Mouse (Mus musculus) ES-CJ7 (cell line): ENCODE measurements around the gene Mc3r.

Source experiments
- DNase-seq: peaks from one replicate; pipeline ENCODE4 v3.0.0; 2011; ENCODE audit warnings: low read depth, low spot score

The Mc3r gene

DNA sequence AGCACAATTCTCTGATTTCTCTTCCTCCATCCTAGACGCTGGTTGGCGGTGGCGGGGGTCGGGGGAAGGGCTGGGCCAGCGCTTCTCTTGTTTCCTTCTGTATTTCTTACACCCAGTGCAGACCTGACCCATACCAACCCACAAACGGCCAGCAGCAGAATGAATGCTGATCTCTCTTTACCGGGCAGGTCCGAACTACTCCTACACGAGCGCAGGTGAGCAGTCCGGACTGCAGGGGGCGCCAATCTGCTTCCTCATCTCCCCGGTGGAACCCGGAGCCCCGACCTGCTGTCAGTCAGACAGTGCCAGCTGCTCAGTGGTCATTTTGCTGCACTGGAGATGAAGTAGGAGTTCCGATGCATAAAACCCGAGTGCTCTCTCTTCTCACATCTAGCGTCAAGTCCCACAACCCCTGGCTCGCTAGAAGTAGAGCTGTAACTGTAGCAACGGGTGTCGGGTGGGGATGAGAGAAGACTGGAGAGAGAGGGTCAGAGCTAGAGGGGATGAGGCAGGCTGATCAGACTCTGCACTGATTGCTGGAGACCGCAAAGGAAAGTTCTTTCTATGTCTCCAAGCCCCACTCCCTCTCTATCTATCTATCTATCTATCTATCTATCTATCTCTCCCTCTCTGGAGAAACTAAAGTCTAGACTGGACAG lies at the start of gene Mc3r:
Gene Mc3r, plus strand, starts transcription at position 387 of the 659 bp plus-strand sequence.
- DNase-seq, result peak; percentile 70

DNA sequence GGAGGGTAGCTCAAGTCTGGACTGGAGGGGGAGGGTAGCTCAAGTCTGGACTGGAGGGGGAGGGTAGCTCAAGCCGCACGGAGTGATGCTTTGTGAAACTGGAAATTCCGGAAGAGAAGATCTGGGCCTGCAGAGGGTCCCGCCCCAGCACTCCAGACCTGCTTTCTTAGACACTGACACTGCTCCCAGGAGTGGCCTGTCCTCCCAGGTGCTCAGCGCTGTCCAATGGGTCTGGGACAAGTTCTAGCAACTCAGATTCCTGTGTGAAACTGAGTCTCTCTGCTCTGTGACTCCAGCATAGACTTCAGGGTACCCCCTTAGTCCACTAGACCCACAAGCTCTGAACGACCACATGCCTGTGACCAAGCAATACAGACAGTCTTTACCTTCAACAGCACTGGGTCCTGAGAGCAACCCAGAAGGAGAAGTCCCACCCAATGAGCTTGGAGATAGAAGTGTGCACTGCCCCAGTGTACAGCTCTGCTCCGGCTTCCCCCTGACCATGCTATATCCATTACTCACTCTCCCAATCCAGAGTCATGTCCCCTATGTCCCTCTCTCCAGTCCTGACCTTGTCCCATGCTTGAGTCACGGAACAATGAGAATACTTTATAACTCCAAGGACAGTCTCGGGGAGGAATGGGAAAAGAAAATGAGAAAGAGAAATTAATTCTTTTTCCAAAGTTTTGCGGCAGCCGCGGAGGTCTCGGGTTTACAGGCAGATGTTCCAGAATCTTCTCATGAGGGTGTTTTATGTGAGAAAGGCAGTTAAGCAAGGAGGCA lies 46.1 kb upstream of the Mc3r start:
- DNase-seq, result no peak

DNA sequence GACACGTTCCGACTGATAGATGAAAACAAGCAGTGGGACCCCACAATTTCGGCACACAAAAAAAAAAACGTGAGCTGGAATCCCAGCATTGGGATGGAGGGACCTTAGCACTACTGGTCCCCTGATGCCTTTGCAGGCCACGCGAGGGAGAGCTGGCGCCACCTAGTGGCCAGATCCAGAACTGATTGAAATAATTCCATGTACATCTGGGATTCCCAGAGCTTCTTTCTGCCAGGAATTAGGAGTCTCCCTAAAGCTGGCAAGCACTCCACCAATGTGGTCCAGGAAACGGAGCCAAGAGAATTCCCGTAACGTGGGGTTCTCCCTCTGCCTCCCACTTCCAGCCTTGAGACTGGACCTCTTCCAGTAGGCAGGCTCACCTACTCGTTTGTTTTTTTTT lies 41.3 kb upstream of the Mc3r start:
- peak; percentile 69 for DNase-seq

DNA sequence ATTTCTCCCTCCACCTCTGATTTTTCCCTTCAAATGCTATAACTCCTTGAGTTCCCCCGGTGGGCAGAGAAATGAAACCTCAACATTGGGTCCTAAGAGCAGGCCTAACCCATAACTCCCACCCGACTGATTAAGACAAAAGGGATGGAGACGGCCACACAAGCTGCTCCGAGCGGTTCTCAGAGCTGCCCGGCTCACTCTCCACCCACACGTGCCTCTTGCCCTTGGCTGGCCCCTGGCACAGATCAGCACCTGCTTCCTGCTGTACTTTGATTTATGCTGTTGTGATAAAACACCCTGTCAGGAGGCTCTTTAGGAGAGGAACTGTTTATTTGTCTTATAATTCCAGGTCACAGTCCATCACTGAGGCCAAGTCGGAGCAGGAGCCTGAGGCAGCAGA lies 34.8 kb upstream of the Mc3r start:
- no peak for DNase-seq

DNA sequence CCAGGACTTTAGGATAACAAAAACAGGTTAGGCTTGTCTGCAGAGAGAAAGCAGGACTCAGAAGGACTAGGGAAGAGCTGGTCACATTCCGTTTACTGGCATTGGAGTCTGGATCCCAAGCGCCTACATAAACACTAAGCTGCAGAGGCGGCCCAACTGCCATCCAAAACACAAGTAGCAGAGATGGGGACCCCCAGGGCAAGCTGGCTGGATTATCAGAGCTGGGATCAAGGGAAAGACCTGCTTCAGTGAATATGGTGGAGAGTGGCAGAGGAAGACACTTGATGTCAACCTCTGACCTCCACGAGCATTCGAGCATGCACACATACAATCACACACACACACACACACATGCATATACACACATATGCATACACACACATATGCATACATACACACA lies 34.0 kb upstream of the Mc3r start:
- DNase-seq, result no peak

DNA sequence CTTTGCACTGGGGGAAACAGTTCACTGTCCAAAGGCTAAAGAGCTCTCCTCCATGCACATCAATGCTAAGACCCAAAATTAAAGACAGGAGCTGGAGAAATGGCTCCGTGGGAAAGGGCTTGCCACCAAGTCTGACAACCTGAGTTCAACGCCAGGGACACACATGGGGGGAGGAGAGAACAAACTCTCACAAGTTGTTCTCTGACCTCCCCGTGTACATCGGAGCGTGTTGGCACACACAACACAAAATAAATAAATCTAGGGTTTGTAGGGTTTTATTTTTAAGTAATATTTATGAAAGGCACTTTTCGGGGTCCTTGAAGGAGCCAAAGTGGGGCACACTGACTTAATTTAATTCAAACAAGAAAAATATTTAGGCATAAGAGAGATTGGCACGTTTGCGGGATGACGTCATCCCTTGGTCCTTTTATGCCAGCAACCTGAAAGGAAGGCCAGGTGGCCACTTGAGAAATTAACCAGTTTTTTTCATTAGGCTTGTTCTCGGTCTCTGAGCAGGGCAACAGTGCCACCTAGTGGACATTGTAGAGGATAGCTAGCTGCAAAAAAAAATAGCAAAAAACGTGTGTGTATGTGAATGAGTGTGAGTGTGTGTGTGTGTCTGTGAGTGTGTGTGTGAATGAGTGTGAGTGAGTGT lies 32.7 kb upstream of the Mc3r start:
- DNase-seq, result peak; percentile 80

DNA sequence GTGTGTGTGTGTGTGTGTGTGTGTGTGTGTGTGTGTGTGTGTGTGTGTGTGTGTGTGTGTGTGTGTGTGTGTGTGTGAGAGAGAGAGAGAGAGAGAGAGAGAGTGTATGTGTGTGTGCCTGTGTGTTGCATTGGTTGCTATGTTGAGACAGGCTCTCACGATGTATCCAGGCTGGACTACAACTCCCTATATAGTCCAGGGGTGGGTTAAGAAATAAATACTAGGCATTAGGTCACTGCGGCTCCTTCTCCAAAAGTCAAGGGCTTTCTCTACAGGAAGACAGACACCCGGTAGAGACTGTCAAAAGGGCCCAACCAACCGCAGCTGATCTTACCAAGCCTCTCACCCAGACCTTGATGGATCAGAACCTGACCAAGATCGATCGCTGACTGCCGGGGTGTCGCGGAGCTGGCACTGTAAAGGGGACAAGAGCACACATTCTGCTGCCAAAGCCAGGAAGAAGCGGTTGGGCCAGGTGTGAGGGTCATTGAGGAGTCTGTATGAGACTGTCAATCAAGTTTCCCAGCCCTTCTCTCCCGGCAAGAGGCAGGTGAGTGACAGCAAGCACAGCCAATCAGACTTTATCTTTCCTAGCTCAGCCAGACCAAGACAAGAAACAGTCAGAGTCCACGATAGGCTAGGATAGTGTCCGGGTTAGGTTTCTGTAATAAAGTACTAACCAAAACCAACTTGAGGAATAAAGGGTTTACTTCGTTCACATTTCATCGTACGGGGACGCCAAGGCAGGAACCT lies 32.0 kb upstream of the Mc3r start:
- DNase-seq, result peak; percentile 85

DNA sequence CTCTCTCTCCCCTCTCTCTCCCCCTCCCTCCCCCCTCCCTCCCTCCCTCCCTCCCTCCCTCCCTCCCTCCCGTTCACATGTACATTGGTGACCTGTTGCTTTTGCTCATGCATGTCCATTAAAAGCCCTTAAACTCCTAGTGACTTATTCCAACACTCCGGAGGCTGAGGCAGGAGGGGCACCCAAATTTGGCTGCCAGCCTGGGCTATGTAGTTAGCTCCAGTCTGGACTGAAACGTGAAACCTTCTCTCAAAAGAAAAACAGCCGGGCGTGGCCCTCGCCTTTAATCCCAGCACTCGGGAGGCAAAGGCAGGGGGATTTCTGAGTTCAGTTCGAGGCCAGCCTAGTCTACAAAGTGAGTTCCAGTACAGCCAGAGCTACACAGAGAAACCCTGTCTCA lies 30.4 kb upstream of the Mc3r start:
- peak; percentile 46 for DNase-seq

DNA sequence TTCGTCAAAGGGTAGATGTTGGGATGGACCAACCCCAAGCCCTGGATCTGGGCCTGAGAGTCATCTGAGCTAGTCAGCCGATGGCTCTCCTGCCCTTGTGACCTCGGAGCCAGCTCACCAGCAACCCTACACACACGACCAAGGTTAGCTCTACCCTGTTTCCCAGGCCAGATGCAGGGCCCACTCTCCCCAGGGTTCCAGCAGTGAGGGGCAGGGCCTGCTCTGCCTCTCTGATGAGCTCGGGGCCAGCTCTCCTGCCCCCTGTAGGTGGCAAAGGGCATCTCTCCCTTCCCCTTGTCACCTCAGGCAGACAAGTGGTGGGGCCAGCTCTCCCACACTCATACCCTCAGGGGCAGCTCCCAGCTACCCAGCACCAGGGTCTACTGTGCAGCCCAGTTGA lies 29.1 kb upstream of the Mc3r start:
- peak; percentile 46 for DNase-seq

DNA sequence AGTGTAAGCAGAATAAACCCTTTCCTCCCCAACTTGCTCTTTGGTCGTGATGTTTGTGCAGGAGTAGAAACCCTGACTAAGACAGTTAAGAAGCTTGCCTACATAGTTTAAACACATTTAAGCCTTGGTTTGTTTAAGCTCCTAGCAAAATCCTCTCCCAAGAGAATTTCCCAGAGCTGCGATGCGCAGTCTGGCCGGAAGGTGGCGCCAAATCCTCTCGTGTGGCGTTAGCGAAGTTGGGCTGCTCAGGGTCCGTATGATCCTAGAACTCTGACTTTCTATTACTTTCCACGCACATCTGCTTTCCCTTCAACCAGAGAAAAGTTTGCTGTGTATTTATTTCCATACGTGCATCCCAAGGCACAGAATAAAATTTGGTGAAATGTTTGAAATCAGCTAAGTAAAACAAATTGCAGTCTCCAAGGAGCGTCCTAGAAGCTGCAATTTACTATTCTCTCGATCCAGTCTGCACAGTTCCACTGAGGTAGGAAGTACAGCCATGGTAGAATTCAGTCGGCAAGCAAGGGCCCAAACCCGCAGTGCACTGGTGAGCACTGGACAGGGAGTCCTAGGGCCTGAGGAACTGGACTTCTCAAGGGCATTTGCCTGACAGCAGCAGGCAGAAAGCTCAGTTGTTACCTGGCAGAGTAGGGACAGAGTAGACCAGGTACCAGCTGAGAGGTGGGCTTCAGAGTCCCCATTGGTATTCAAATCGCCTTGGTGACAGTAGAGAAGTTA lies 26.5 kb upstream of the Mc3r start:
- peak; percentile 54 for DNase-seq

DNA sequence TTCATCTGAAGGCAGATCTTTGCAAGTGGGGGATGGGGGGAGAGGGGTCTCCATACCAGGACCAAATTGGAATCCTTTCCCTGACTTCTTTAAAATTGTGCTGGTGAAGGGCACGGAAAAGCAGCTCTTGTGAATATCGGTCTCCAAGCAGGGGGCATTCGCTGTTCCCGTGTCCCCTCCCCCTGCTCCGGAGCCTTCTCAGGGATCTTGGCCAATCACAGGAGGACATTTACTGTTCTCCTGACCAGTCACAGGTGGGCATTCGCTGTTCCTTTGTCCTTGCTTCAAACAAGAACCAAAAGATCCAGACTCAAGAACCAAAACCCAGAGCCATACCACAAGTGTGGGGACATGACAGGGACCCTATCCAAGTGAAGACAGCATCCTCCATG lies 25.9 kb upstream of the Mc3r start:
- DNase-seq, result no peak

DNA sequence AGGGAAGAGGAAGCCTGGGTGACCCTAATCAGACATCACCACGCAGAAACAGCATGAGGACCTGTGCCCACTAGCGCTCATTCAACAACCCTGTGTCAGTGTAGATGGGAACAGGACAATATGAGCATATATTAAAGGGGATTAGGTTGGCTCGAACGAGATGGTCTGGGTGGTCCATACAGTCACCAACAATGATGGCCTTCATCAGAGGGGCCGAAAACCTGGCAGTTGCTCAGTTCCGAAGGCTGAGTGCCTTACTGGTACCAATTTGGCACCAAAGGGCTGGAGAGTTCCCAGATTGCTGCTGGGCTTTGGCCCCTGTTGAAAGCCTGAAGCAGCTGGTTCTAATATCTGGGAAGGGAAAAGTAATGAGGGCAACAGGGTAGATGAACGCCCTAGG lies 25.4 kb upstream of the Mc3r start:
- no peak for DNase-seq

DNA sequence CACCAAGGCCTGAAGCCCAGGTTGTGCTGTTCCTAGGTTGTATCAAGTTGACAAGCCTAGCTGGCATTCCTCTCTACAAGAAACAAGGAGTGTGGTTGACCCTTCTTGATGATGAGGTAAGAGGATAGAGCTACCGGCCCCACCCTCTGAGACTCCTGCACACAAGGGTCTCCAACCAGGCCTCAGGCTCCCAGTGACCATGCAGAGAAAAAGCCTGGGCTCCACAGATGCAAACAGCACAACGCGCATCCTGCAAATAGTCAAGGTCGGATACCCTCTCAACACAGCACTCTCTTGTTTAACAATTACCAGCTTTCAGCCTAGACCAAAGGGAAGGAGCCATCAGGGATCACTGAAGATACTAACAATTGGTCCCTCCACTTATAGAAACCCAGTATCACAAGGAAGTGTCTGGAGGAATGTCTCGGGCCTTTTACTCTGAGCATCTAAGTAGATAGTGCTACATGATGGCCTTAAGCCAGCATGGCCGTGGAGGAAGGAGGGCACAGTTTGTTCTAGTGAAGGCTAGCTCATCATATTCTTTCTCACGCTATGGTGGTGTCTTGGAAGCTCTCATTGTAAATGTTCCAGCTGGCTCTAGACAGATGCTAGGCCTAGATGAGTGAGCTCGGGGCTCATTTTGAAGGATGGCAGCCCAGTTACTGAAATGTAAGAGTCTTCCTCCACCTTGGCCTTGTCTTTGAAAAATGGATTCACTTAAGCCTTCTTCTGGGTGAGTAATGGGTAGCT lies 24.7 kb upstream of the Mc3r start:
- no peak for DNase-seq

DNA sequence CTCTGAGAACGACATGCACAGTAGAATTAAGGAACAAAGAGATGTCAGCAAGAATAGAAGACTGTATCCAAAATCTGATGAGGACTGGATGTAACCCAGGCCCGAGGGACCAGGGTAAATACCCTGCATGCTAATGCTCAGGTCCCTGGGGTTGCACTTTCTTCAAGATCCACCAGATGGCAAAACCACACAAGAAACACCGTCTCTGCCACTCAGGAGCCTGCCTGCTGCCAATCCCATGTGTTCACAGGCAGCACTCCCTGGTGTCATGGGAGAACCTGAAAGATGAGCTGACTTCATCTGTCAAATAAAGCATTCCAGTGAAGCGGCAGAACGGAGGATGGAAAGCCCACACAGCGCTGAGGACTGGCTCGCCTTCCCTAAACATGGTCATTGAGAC lies 21.3 kb upstream of the Mc3r start:
- DNase-seq, result peak; percentile 72

DNA sequence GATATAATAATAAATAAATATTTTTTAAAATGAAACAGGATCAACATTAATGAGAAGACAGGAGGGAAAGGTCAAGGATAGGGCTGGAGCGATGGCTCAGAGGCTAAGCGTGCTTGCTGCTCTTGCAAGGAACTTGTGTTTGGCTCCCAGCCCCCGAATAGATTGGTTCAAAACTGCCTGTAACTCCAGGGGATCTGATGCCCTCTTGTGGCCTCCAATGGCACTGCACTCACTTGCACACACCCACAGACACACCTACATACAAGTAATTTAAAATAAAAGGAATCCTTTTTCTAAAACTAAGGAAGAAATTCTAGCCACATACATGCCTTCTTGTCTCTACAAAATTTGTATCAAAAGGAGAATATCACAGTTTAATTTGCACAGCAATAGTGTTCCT lies 20.5 kb upstream of the Mc3r start:
- peak; percentile 57 for DNase-seq

DNA sequence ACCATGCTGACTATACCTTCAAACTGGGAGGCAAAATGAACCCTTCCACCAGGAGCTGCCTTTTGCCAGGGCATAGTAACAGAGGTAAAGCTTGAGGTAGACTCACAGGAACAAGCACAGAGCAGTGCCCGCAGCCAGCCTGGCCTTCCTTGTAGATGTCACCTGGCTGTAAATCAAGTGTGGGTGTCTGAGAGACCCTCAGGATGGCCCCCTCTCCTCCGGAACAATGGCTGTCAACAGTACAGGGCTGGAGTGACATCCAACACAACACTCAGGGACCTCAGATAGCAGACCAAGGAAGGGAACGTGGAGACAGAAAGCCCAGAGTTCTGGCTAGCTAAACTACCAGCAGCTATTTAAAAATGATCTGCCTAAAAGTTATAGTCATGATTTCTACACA lies 19.1 kb upstream of the Mc3r start:
- DNase-seq, result no peak

DNA sequence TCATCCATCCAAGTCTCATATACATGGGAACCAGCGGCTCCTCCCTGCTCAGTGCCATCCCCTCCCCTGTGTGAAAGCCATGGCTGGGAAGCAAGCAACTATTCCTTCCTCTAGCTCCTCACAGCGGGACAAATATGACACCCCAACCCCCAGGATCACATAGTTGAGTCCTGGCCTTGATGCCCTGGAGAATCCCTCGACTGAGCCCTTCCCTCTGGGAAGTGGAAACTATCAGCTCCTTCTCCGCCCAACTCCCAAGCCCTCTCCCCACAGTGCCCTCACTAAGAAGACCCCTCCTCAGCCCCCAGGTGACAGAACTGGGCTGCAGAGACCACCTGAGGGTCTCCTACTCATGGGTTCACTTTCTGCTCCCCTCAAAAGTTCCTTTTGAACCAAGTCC lies 18.2 kb upstream of the Mc3r start:
- no peak for DNase-seq

DNA sequence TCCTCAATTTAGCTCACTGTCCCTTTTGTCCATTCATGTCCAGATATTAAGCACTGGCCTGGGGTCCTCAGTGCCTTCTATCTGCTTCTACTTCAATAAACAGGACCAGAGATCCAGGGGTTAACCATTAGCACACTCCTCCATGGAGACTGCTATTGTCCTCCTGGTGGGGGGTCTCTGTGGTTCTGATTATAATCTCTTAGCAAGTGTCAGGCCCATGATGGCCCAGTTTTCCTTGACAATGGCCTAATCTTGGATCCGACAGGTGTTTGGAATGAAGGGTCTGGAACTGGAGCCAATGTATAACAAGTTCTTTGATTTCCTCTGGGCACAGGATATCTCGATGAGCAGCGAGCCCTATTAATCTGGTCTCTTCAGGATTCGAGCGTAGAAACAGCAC lies 10.1 kb upstream of the Mc3r start:
- peak; percentile 45 for DNase-seq

DNA sequence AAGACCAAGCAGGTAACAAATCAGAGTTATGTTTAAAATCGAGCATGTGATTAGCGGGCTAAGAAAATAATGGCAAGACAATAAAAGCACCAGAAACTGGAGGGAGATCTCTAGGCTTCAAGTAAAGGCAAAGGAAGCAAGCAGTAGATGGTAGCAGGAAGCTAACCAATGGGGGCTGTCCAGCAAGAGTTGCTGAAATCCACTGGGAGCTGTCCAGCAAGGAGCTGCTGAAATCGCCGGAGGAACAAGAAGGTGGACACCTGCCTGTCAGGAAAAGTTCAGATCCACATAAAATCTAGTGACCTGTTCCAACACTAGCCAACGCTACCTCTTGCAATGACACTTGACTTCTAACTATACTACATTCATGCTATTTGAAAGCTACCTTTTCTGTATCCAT lies 7.3 kb upstream of the Mc3r start:
- peak; percentile 70 for DNase-seq

DNA sequence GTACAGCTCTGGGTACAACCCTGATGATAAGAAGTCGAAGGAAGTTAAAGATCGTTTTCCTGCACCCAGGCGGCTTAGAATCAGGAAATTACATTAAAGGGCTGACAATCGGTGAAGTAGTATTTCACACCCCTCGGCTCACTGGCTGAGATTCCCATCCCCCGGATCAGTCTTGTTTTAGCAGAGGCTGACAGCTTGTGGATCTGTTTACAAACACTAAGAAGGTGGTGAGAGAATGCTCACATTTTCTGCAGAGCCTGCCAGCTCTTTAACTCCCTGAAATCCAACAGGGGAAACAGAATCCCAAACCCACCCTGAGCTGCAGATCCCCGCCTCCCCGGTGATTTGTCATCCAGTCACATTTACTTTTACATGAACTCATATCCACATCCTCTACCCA lies 2.8 kb upstream of the Mc3r start:
- no peak for DNase-seq

DNA sequence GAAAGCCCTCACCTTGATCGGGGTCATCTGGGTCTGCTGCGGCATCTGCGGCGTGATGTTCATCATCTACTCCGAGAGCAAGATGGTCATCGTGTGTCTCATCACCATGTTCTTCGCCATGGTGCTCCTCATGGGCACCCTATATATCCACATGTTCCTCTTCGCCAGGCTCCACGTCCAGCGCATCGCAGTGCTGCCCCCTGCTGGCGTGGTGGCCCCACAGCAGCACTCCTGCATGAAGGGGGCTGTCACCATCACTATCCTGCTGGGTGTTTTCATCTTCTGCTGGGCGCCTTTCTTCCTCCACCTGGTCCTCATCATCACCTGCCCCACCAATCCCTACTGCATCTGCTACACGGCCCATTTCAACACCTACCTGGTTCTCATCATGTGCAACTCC lies 1.0 kb downstream of the Mc3r start:
- DNase-seq, result peak; percentile 30
